Mouse (Mus musculus) embryonic facial prominence, embryonic 13.5 days (tissue): ENCODE measurements around the gene Olfr543. TPM values are rescaled to one million over a fixed set of nuclear protein-coding genes. Genes with fewer than 3 reads are reported as not detected.
"Not testable (repeated sequence)": the region's sequence is repeated elsewhere in the genome, so short reads cannot be mapped to it uniquely, and the experiment has no call there.

Source experiments
- ATAC-seq: fragments of 200-750 bp; cut with Nextera tagmentation; 2 replicates; pipeline ENCODE4 v1.8.0; 2017; ENCODE audit warnings: low read depth; ENCODE audit not compliant: insufficient number of reproducible peaks, insufficient read depth, low FRiP score, low TSS enrichment
- H3K27ac ChIP-seq: fragments of 300-500 bp; sonication (generic); 2 replicates; pipeline ENCODE4 v1.5.1; 2015; ENCODE audit warnings: moderate library complexity, mild to moderate bottlenecking, inconsistent platforms
- H3K27me3 ChIP-seq: fragments of 300-500 bp; sonication (generic); 2 replicates; pipeline ENCODE4 v1.6.1; 2015; ENCODE audit warnings: mild to moderate bottlenecking, inconsistent platforms
- H3K36me3 ChIP-seq: fragments of 300-500 bp; sonication (generic); 2 replicates; pipeline ENCODE4 v1.6.1; 2015; ENCODE audit warnings: mild to moderate bottlenecking, inconsistent platforms
- H3K4me1 ChIP-seq: fragments of 300-500 bp; sonication (generic); 2 replicates; pipeline ENCODE4 v1.6.1; 2015; ENCODE audit warnings: inconsistent platforms
- H3K4me2 ChIP-seq: fragments of 300-500 bp; sonication (generic); 2 replicates; pipeline ENCODE4 v1.6.1; 2015; ENCODE audit warnings: moderate library complexity, mild to moderate bottlenecking, inconsistent platforms
- H3K4me3 ChIP-seq: fragments of 300-500 bp; sonication (generic); 2 replicates; pipeline ENCODE4 v1.5.1; 2015; ENCODE audit warnings: mild to moderate bottlenecking, inconsistent platforms
- H3K9ac ChIP-seq: fragments of 300-500 bp; sonication (generic); 2 replicates; pipeline ENCODE4 v1.6.1; 2015; ENCODE audit warnings: mild to moderate bottlenecking, inconsistent platforms
- H3K9me3 ChIP-seq: fragments of 300-500 bp; sonication (generic); 2 replicates; pipeline ENCODE4 v1.6.1; 2016; ENCODE audit warnings: inconsistent platforms
- WGBS: fragments of 180-500 bp; shearing (Covaris S2); methylation state at CpG from one replicate; pipeline ENCODE4 v1.1.7; 2015; ENCODE audit warnings: mixed read lengths; 5-methylcytosine and 5-hydroxymethylcytosine counted together
- polyA plus RNA-seq: library from polyadenylated mRNA; unstranded; fragments of >200 nt; fragmentation: Nextera tagmentation; extraction: Ambion mirVana; gene quantifications from 2 replicates; pipeline ENCODE4 v1.2.1, GENCODE M21; 2015

The Olfr543 gene
- polyA plus RNA-seq, 1 experiment from 2014 or later: 0.32 TPM

DNA sequence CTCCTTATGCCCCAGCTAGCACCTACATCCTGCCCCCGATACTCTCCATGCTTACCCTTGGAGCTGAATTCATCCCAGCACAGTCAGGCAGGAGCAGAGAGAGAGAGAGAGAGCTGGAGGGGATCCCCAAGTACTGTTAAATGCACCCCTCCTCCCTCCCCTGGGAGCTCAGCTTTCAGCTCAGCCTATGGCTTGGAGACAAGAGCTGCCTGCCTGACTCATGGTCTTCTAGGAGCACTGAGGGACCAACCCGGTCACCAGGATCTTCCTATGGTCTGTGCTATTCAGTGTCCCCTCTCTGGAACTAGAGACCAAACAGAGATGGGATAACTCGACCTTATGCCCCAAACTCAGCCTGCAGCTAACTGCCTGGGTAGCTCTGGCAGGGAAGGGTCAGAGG, 18.0 kb upstream of the Olfr543 start, which contains the start of gene Olfr545:
Gene Olfr545 (minus strand): TSS at position 101 of the 400 bp plus-strand sequence.
- Histone ChIP-seq H3K27ac (no peak within 1 kb of the TSS), H3K4me3 (no peak within 1 kb of the TSS), H3K9ac (no peak within 1 kb of the TSS), H3K36me3 (no peaks in the 10 kb centered on the region), H3K4me1 (no peaks in the 10 kb centered on the region), H3K9me3 (no peaks in the 10 kb centered on the region), H3K27me3 (no peaks in the 10 kb centered on the region), H3K4me2 (no peak within 1 kb of the TSS)
- WGBS: 67% methylated on average over 3 of the region's 3 CpGs
- ATAC-seq: no peak

DNA sequence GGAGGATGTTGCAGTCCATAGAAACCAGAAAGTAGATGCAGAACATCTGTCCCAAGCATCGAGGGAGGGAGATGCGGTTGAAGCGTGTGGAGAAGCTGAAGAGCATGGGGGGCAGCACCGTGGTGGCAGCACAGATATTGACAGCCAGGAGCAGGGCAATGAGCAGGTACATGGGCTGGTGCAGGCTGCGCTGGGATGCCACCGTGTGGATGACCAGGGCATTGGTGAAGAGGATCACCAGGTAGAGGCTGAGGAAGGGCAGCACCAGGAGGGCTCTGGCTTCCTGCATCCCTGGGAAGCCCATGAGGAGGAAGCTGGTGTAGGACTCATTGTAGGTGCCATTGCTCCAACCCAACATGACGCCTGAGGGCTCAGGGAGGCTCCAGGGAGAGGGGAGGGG, 12.9 kb upstream of the Olfr543 start:
- ATAC-seq: 0 out of 2 replicates have a peak, but pooled peaks have one; percentile 43
- H3K4me1 ChIP-seq: not testable (repeated sequence)
- 52% methylated on average over 7 of the region's 7 CpGs for WGBS

DNA sequence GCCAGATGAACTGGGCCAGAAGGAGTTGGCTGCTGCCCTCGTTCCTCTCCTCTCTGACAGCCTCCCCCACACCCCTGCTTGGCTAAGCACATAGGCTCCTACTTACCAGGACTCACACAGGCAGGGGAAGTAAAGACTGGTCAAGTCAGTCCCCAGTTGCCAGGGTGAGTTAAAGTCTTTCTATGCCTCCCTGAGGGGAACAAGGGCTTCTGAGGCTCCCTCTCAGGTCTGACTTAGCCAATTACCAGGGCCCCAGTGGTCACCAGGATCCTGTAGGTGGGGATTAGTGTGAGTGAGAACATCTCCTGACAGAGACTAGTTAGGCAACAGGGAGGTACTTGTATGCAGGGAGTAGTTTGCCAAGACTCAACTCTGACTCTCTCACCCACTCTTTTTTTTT, 6.7 kb upstream of the Olfr543 start, which contains the start of gene Olfr544:
Gene Olfr544 (minus strand): TSS at position 153 of the 400 bp plus-strand sequence.
- Histone ChIP-seq H3K27me3 (no peaks in the 10 kb centered on the region), H3K36me3 (no peaks in the 10 kb centered on the region), H3K9me3 (no peaks in the 10 kb centered on the region), H3K4me2 (no peak within 1 kb of the TSS), H3K4me1 (no peaks in the 10 kb centered on the region), H3K9ac (no peak within 1 kb of the TSS), H3K27ac (no peak within 1 kb of the TSS), H3K4me3 (no peak within 1 kb of the TSS)
- ATAC-seq: no peak
- WGBS: 58% methylated on average over 1 of the region's 1 CpGs

More for the DNA sequence above, 12.9 kb upstream of the Olfr543 start:
- H3K27ac ChIP-seq, H3K9ac ChIP-seq, H3K36me3 ChIP-seq, H3K27me3 ChIP-seq, H3K9me3 ChIP-seq, H3K4me2 ChIP-seq, H3K4me3 ChIP-seq: not testable (repeated sequence)

DNA sequence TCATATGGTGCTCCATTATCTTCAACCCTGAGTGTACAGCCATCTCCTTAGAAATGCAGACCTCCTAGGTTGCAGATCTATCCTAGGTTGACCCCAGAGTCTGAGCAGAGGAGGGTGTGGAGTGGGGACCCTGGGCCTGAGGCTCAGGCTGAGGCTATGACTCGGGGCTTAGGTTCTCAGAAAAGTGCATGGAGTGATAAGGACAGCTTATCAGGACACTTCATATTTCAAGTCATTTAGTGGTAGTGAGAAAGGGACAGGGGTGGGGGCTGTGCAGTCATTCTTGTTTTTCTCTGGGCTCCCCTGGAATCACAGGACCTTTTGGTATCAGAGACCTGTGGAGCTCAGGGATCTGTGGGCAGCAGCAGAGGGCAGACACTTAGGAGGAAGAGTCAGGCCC, 4.6 kb upstream of the Olfr543 start:
- no peaks in the 10 kb centered on the region for H3K36me3 ChIP-seq
- no peak overlapping the region for H3K27ac ChIP-seq
- no peak overlapping the region for H3K4me2 ChIP-seq
- WGBS: 72% methylated on average over 1 of the region's 1 CpGs
- 0 out of 2 replicates have a peak, but pooled peaks have one; percentile 43 for ATAC-seq
- H3K4me1 ChIP-seq: no peaks in the 10 kb centered on the region
- H3K9ac ChIP-seq: no peak overlapping the region
- no peaks in the 10 kb centered on the region for H3K9me3 ChIP-seq
- no peak overlapping the region for H3K4me3 ChIP-seq
- no peaks in the 10 kb centered on the region for H3K27me3 ChIP-seq

DNA sequence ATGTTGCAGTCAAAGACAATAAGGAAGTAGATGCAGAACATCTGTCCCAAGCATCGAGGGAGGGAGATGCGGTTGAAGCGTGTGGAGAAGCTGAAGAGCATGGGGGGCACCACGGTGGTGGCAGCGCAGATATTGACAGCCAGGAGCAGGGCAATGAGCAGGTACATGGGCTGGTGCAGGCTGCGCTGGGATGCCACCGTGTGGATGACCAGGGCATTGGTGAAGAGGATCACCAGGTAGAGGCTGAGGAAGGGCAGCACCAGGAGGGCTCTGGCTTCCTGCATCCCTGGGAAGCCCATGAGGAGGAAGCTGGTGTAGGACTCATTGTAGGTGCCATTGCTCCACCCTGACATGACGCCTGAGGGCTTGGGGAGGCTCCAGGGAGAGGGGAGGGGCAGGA, 3.3 kb upstream of the Olfr543 start:
- not testable (repeated sequence) for H3K9ac ChIP-seq, H3K4me2 ChIP-seq, H3K9me3 ChIP-seq, H3K27me3 ChIP-seq, H3K4me3 ChIP-seq, H3K27ac ChIP-seq, ATAC-seq, H3K36me3 ChIP-seq, H3K4me1 ChIP-seq
- 73% methylated on average over 8 of the region's 8 CpGs for WGBS

DNA sequence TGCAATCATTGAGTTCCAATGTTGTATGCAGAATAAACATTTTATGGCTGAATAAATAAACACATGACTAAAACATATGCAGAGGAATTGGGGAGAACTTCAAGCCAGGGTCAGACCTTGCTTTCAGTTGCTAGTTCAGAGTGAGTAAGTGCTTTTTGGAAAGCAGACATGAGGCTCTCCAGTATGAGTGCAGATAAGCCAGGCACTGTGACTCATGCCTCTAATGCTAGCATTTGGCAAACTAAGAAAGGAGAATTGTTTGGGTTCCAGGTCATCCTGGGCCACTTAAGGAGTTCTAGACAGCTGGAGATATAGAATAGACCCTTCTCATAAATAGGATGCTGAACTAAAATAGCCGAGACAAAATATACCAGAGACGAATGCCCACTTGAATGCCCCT, 2.2 kb upstream of the Olfr543 start:
- WGBS: 92% methylated on average over 2 of the region's 2 CpGs
- H3K36me3 ChIP-seq: no peaks in the 10 kb centered on the region
- no peak overlapping the region for H3K27ac ChIP-seq
- ATAC-seq: no peak
- H3K4me1 ChIP-seq: no peaks in the 10 kb centered on the region
- H3K9ac ChIP-seq: no peak overlapping the region
- no peaks in the 10 kb centered on the region for H3K9me3 ChIP-seq
- no peak overlapping the region for H3K4me3 ChIP-seq
- H3K4me2 ChIP-seq: no peak overlapping the region
- H3K27me3 ChIP-seq: no peaks in the 10 kb centered on the region

DNA sequence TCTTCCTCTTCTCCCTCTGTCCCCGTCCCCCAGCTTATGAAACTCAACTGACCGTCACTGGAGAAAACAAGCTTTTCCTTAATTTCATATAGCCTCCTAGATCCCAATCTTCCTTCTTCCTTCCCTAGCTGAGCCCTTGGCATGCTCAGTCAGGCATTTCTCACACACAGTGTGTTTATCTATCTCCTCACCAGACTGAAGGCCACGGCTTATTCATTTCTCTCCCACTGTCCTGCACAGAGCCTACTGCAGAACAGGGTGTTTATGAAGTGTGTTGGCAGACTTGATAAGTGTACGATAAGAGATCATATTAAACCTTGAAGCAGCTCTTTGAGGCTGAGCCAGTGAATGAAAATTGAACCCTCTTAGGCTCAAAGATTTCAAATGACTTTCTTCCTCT, 658 bp downstream of the Olfr543 start:
- WGBS: 87% methylated on average over 4 of the region's 4 CpGs

GRCm38 (mm10) chr7:102479368-102480078, 2.0 kb downstream of the Olfr543 start:
- H3K36me3 ChIP-seq: no peaks in the 10 kb centered on the region
- H3K9ac ChIP-seq: no peak overlapping the region
- no peak overlapping the region for H3K27ac ChIP-seq
- H3K9me3 ChIP-seq: no peaks in the 10 kb centered on the region
- WGBS: 75% methylated on average over 5 of the region's 5 CpGs
- H3K4me3 ChIP-seq: no peak overlapping the region
- ATAC-seq: no peak
- H3K27me3 ChIP-seq: no peaks in the 10 kb centered on the region
- H3K4me1 ChIP-seq: no peaks in the 10 kb centered on the region
- H3K4me2 ChIP-seq: no peak overlapping the region

More for the DNA sequence above, 658 bp downstream of the Olfr543 start:
- Histone ChIP-seq H3K4me1 (no peaks in the 10 kb centered on the region), H3K9ac (no peak overlapping the region), H3K9me3 (no peaks in the 10 kb centered on the region), H3K27ac (no peak overlapping the region), H3K4me2 (no peak overlapping the region), H3K4me3 (no peak overlapping the region), H3K27me3 (no peaks in the 10 kb centered on the region), H3K36me3 (no peaks in the 10 kb centered on the region)
- no peak for ATAC-seq

DNA sequence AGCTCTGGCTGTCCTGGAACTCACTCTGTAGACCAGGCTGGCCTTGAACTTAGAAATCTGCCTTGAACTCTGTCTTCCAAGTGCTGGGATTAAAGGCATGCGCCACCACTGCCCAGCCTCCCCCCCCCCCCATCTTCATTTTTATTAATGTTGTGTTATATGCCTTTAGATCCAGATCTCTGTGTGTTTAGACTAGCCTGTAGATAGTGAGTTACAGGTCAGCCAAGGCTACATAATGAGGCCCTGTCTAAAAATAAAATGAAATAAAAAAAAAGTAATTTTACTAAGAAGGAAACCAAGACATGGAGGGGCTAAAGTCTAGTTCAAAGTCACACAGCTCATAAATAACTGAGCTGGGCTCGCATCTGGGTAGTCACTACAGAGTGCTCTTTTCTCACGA, 2.6 kb downstream of the Olfr543 start:
- Histone ChIP-seq H3K4me2 (no peak overlapping the region), H3K4me1 (no peaks in the 10 kb centered on the region), H3K9me3 (no peaks in the 10 kb centered on the region), H3K36me3 (no peaks in the 10 kb centered on the region), H3K27me3 (no peaks in the 10 kb centered on the region), H3K9ac (no peak overlapping the region), H3K27ac (no peak overlapping the region), H3K4me3 (no peak overlapping the region)
- no peak for ATAC-seq
- 80% methylated on average over 3 of the region's 3 CpGs for WGBS

DNA sequence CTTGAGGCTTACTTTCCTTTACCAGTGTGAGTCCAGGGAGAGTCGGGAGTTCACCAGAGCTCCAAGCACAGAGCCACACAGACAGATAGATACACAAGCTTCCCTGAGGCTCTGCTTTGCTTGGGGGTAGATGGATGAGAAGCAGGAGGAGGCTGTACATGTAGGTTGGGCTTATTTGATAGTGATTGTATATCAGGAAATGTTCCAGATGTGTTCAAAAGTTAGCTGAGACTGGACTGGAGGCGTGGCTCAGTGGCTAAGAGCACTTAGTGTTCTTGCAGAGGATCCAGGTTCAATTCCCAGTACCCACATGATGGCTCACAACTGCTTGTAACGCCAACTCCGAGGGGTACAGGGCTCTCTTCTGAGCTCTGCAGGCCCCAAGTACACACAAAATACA, 3.1 kb downstream of the Olfr543 start:
- no peak overlapping the region for H3K4me2 ChIP-seq
- WGBS: 86% methylated on average over 4 of the region's 4 CpGs
- no peaks in the 10 kb centered on the region for H3K9me3 ChIP-seq
- no peaks in the 10 kb centered on the region for H3K36me3 ChIP-seq
- no peak overlapping the region for H3K9ac ChIP-seq
- no peak overlapping the region for H3K27ac ChIP-seq
- H3K27me3 ChIP-seq: no peaks in the 10 kb centered on the region
- H3K4me3 ChIP-seq: no peak overlapping the region
- no peak for ATAC-seq
- H3K4me1 ChIP-seq: no peaks in the 10 kb centered on the region

DNA sequence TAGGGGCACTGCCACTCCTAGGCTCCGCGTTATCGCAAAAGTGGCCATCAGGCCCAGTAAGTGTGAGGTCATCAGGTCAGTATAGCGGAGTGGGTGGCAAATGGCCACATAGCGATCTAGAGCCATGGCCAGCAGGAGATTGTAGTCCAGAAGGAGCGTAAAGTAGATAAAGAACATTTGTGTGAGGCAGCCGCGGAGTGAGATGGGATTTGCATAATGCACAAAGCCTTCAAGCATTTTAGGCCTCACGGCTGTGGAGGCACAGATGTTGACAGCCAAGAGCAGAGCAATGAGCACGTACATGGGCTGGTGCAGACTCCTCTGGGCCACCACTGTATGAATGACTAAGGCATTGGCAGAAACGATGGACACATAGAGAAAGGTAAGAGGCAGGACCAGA, 4.1 kb downstream of the Olfr543 start:
- Histone ChIP-seq H3K27ac (no peak overlapping the region), H3K4me2 (no peak overlapping the region), H3K9ac (no peak overlapping the region), H3K36me3 (no peaks in the 10 kb centered on the region), H3K4me1 (no peaks in the 10 kb centered on the region), H3K4me3 (no peak overlapping the region), H3K27me3 (no peaks in the 10 kb centered on the region), H3K9me3 (no peaks in the 10 kb centered on the region)
- no peak for ATAC-seq
- WGBS: 80% methylated on average over 11 of the region's 11 CpGs

DNA sequence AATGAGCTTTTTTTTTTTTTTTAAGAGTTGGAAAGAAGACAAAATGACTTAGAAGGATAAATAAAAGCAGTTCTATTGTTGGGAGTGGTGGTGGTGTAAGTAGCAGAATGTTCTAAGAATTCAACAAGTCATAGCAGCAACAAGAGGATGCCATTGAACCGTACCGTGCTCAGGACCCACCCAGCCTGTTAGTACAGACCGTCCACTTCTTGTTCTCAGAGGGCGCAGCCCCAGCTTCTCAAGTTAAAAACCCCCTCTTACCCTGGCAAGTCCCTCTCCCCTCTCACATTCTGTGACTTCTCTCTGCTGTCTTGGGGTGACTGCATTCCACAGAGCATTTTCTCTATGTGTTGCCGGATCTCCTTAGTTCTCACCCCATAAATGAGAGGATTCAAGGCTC, 4.9 kb downstream of the Olfr543 start:
- H3K27ac ChIP-seq: no peak overlapping the region
- no peak overlapping the region for H3K4me2 ChIP-seq
- no peak overlapping the region for H3K9ac ChIP-seq
- no peaks in the 10 kb centered on the region for H3K4me1 ChIP-seq
- no peaks in the 10 kb centered on the region for H3K27me3 ChIP-seq
- no peaks in the 10 kb centered on the region for H3K36me3 ChIP-seq
- WGBS: 85% methylated on average over 5 of the region's 5 CpGs
- no peak for ATAC-seq
- no peaks in the 10 kb centered on the region for H3K9me3 ChIP-seq
- H3K4me3 ChIP-seq: no peak overlapping the region
